Mouse (Mus musculus) ES-Bruce4 (cell line): Measurements from ENCODE around the gene Fbxo46. TPM values are rescaled to one million over a fixed set of nuclear protein-coding genes. Genes with fewer than 3 reads are reported as not detected.

Experiments
- H3K27ac ChIP-seq: 2 replicates; pipeline ENCODE4 v1.5.1; 2012; ENCODE audit warnings: low read length, inconsistent platforms; ENCODE audit not compliant: insufficient read depth
- H3K27me3 ChIP-seq: 2 replicates; pipeline ENCODE4 v1.6.1; 2012; ENCODE audit warnings: mild to moderate bottlenecking, low read length, inconsistent platforms; ENCODE audit not compliant: control insufficient read depth, poor library complexity, insufficient read depth, severe bottlenecking
- H3K36me3 ChIP-seq: 2 replicates; pipeline ENCODE4 v1.6.1; 2012; ENCODE audit warnings: inconsistent platforms, mild to moderate bottlenecking, low read length, moderate library complexity; ENCODE audit not compliant: control insufficient read depth, poor library complexity, insufficient read depth, severe bottlenecking
- H3K4me1 ChIP-seq: one replicate; pipeline ENCODE4 v1.8.1; 2011; ENCODE audit warnings: low read length; ENCODE audit not compliant: control insufficient read depth, insufficient read depth
- H3K4me3 ChIP-seq: 2 replicates; pipeline ENCODE4 v1.5.1; 2011; ENCODE audit warnings: low read depth, mild to moderate bottlenecking, low read length
- H3K9ac ChIP-seq: 2 replicates; pipeline ENCODE4 v1.6.1; 2012; ENCODE audit warnings: low read depth, mild to moderate bottlenecking, inconsistent platforms; ENCODE audit not compliant: poor library complexity, severe bottlenecking
- H3K9me3 ChIP-seq: replicated peaks from 2 replicates; pipeline ENCODE4 v1.6.1; 2012; ENCODE audit warnings: mild to moderate bottlenecking, low read length, inconsistent platforms; ENCODE audit not compliant: control insufficient read depth, poor library complexity, insufficient read depth, severe bottlenecking
- CTCF ChIP-seq: IDR thresholded peaks from one replicate; pipeline ENCODE4 v1.8.1; 2011; ENCODE audit warnings: low read depth, low read length
- EP300 ChIP-seq: IDR thresholded peaks from 2 replicates; pipeline ENCODE4 v1.6.1; 2011; ENCODE audit warnings: low read depth, low read length; ENCODE audit not compliant: insufficient read depth
- POLR2A ChIP-seq: IDR thresholded peaks from one replicate; pipeline ENCODE4 v1.8.1; 2011; ENCODE audit warnings: low read length; ENCODE audit not compliant: insufficient read depth
- polyA plus RNA-seq: library from polyadenylated mRNA; stranded (reverse); fragments of >200 nt; gene quantifications from 2 replicates; pipeline ENCODE4 v1.2.4, GENCODE M21; 2011; ENCODE audit warnings: low read depth; ENCODE audit not compliant: missing spikeins, insufficient read depth, insufficient read length

Gene Fbxo46
- polyA plus RNA-seq, 1 experiment: 4.1 TPM

DNA sequence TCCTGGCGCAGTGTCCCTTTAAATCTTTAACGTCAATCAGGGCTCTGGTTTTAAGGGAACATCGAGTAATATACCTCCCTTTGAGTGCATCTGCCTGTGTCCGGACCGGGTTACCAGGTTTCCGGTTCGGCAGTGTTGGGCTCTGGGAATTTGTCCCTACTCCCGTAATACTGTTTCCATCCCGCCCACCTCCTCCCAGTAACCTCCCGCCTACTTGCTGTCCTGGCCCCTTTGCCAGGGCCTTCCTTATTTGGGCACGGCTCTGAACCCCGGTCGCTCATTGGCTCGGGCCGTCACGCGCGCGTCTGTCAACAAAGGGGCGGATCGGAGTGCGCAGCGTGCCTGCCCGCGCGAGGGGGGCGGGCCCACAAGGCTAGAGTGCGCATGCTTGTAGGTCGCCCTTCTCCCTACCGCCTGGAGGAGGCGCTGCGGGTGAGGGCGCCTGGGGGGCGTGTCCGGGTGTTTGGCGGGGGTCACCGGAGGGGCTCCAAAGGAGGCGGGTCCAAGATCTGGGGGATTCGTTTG lies 11.7 kb downstream of the Fbxo46 start:
- Histone ChIP-seq H3K27ac (peak overlapping the region; percentile 58), H3K4me1 (no peaks in the 10 kb centered on the region), H3K9me3 (no peaks in the 10 kb centered on the region), H3K4me3 (peak overlapping the region; percentile 22), H3K27me3 (no peaks in the 10 kb centered on the region), H3K36me3 (no peaks in the 10 kb centered on the region), H3K9ac (peak overlapping the region; percentile 27; the same call in 1 of the 2 replicates)
- TF ChIP-seq EP300 (no peak), CTCF (peak; percentile 65), POLR2A (no peak)

DNA sequence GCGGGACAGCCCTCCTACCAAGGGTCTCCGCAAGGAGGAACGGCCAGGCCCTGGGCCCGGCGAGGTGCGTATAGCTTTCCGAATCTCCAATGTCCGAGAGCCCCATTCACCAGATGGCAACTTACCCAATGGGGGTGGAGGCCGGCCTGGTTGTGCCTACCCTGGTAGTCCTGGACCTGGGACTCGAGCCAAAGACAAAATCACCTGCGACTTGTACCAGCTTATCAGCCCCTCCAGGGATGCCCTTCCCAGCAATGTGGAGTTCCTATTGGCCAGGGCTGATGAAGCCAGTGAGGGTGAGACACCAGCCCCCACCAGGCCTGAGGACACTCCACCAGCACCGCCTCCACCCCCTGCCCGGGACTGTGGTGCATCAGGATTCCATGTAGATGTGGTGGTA lies 16.5 kb downstream of the Fbxo46 start:
- Histone ChIP-seq H3K4me1 (no peaks in the 10 kb centered on the region), H3K27ac (no peak overlapping the region), H3K9me3 (no peaks in the 10 kb centered on the region), H3K36me3 (0 out of 2 replicates have a peak, but pooled peaks cover 2% of the 10 kb centered on the region), H3K4me3 (no peak overlapping the region), H3K9ac (no peak overlapping the region), H3K27me3 (no peaks in the 10 kb centered on the region)
- TF ChIP-seq CTCF (no peak), EP300 (no peak), POLR2A (no peak)

DNA sequence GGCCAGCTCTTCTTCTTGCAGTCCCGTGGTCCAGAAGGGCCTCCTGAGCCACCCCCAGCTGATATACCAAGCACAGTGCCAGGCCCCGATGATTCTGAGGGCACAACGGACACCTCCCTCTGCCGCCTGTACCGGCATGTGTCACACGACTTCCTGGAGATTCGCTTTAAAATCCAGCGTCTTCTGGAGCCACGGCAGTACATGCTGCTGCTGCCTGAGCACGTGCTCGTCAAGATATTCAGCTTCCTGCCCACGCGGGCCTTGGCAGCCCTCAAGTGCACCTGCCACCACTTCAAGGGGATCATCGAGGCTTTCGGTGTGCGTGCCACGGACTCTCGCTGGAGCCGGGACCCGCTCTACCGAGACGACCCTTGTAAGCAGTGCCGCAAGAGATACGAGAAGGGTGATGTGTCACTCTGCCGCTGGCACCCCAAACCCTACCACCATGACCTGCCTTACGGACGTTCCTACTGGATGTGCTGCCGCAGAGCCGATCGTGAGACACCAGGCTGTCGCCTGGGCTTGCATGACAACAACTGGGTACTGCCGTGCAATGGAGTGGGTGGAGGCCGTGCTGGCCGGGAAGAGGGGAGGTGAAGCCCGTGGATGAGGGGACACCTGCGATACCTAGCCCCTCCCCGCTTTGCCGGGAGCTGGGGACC lies 17.1 kb downstream of the Fbxo46 start:
- H3K36me3 ChIP-seq: 0 out of 2 replicates have a peak, but pooled peaks cover 2% of the 10 kb centered on the region
- H3K27ac ChIP-seq: no peak overlapping the region
- H3K9me3 ChIP-seq: no peaks in the 10 kb centered on the region
- TF ChIP-seq POLR2A: no peak
- TF ChIP-seq CTCF: no peak
- TF ChIP-seq EP300: no peak
- H3K4me3 ChIP-seq: peak overlapping the region; percentile 3
- H3K4me1 ChIP-seq: no peaks in the 10 kb centered on the region
- no peaks in the 10 kb centered on the region for H3K27me3 ChIP-seq
- H3K9ac ChIP-seq: no peak overlapping the region

DNA sequence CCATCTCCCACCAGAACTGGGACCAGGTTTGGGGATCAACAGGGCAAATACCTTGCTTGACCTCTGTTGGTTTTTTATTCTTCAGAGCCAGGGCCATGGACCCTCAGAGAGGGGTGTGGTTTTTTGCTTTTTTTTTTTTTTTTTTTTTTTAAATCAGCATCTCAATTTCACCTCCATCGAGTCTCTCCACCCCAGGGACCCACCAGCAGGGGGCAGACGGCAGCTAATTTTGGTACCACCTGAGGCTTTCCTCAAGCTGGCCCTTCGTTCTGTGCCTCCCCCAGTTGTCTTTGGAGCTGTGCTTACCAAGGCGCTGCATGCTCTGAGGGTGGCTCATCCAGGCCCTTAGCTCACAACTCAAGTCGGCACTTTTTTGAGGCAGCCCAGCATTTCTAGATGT lies 17.7 kb downstream of the Fbxo46 start:
- no peaks in the 10 kb centered on the region for H3K4me1 ChIP-seq
- H3K27ac ChIP-seq: no peak overlapping the region
- no peak overlapping the region for H3K9ac ChIP-seq
- 0 out of 2 replicates have a peak, but pooled peaks cover 2% of the 10 kb centered on the region for H3K36me3 ChIP-seq
- no peaks in the 10 kb centered on the region for H3K9me3 ChIP-seq
- peak; percentile 56 for TF ChIP-seq CTCF
- no peak for TF ChIP-seq POLR2A
- H3K27me3 ChIP-seq: no peaks in the 10 kb centered on the region
- peak overlapping the region; percentile 3; the same call in 1 of the 2 replicates for H3K4me3 ChIP-seq

DNA sequence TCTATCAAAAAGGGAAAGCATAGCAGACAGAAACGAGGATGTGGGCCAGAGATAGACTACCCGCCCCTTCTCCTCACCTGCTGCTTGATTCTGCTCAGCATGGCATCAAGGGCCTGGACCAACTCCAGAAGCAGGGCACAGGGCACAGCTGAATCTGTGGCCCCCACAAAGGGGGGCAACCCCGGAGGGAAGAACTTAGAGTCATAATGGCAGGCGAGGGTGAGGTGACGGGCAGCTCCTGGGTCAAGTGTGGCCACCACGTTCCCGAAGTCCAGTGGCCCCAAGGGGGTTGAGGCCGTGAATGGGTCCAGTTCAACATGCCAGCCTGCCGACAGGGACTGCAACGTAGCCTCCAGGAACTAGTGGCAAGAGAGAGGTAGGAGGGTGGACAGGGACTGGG lies 27.1 kb downstream of the Fbxo46 start:
- Histone ChIP-seq H3K9ac (no peak overlapping the region), H3K27ac (no peak overlapping the region), H3K36me3 (peaks cover 3% of the 10 kb centered on the region), H3K4me1 (peaks cover 2% of the 10 kb centered on the region), H3K27me3 (no peaks in the 10 kb centered on the region), H3K9me3 (no peaks in the 10 kb centered on the region), H3K4me3 (no peak overlapping the region)
- TF ChIP-seq POLR2A: no peak
- TF ChIP-seq CTCF: no peak
- no peak for TF ChIP-seq EP300

DNA sequence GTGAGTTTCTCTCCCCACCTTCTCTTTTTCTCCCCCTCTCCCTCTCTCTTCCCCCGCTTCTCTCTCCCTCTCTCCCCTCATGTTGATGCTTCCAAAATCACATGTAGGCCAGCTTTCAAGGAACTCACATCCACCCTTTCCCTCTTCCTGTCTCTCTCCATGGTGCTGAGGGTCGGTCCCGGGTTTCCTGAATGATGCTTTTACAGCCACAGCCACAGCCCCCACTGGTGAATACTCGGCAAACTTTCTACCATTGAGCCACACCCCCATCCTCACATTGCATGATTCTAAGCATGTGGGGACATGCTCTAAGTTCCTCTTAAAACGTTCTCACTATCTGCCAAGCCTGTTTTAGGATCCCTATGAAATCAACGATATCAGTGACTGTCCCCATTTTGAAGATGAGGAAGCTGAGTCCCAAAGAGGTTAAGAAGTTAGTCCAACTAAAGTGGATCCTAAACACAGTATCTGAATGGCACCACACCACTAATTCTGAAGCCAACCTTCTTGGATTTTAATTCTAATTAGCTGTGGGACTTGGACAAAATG lies 27.9 kb downstream of the Fbxo46 start:
- H3K4me1 ChIP-seq: peaks cover 2% of the 10 kb centered on the region
- H3K9me3 ChIP-seq: no peaks in the 10 kb centered on the region
- no peak overlapping the region for H3K4me3 ChIP-seq
- no peak for TF ChIP-seq EP300
- TF ChIP-seq CTCF: no peak
- TF ChIP-seq POLR2A: no peak
- no peaks in the 10 kb centered on the region for H3K27me3 ChIP-seq
- H3K9ac ChIP-seq: no peak overlapping the region
- H3K36me3 ChIP-seq: peaks cover 6% of the 10 kb centered on the region
- no peak overlapping the region for H3K27ac ChIP-seq
